11 mouse cellular contexts compared by ENCODE assay signal in genomic region chr6:59016336-59016832, GRCm38 (mm10). TPM values are rescaled to one million over a fixed set of nuclear protein-coding genes. Genes with fewer than 3 reads are reported as not detected.
DNase-seq lines count a peak whose midpoint lies in the region; ATAC-seq and TF ChIP-seq lines count a peak whose summit lies in the region.
"Had no signal": no experiment of that assay in that cellular context is flagged by ENCODE, and none has a peak within 500 bp of the region (broad histone marks: within the 10 kb centered on the region; RNA-seq: fewer than 3 reads in every experiment).

No protein-coding gene starts in this region.

- H3K36me3 ChIP-seq in lung, embryonic 15.5 days = no peaks in the 10 kb centered on the region
- no peaks in the 10 kb centered on the region for H3K36me3 ChIP-seq in forebrain, embryonic 15.5 days
- no peaks in the 10 kb centered on the region for H3K36me3 ChIP-seq in intestine, embryonic 16.5 days (ENCODE audit: control insufficient read depth, insufficient read depth, low read length)
- H3K36me3 ChIP-seq in stomach, embryonic 15.5 days = no peaks in the 10 kb centered on the region
- H3K36me3 ChIP-seq in heart, adult 2 months (ENCODE audit: control insufficient read depth, insufficient read depth, low read length) = no peaks in the 10 kb centered on the region; the same call in 1 of the 2 replicates
- H3K36me3 ChIP-seq: heart, embryonic 12.5 days had no signal

- WGBS in lung, embryonic 15.5 days = 55% methylated on average over 1 of the region's 1 CpGs
- WGBS in lung, adult 2 months = 61% methylated on average over 1 of the region's 1 CpGs
- 76% methylated on average over 1 of the region's 1 CpGs for WGBS in forebrain, embryonic 15.5 days
- WGBS in intestine, embryonic 16.5 days = 71% methylated on average over 1 of the region's 1 CpGs
- WGBS in stomach, embryonic 15.5 days = 58% methylated on average over 1 of the region's 1 CpGs
- WGBS in heart, adult 2 months = 68% methylated on average over 1 of the region's 1 CpGs

- peak; percentile 9; the same call in 1 of the 2 replicates for ATAC-seq in lung, embryonic 15.5 days (ENCODE audit: borderline replicate concordance, extremely low read depth, low FRiP score, low TSS enrichment)
- ATAC-seq in forebrain, embryonic 15.5 days (replicated peaks) = peak; percentile 51
- peak; percentile 19; the same call in 1 of the 2 replicates for ATAC-seq in intestine, embryonic 16.5 days
- peak; percentile 17; the same call in 1 of the 2 replicates for ATAC-seq in stomach, embryonic 15.5 days (ENCODE audit: insufficient read depth, low FRiP score, low read depth)

- no peak for TF ChIP-seq EP300 in heart, adult 2 months (IDR thresholded peaks at IDR 0.05; ENCODE audit: insufficient read depth, low read depth, low read length)

- no peaks in the 10 kb centered on the region for H3K9me3 ChIP-seq in lung, embryonic 15.5 days
- no peaks in the 10 kb centered on the region for H3K9me3 ChIP-seq in forebrain, embryonic 15.5 days
- H3K9me3 ChIP-seq in intestine, embryonic 16.5 days (ENCODE audit: control insufficient read depth, low read length) = no peaks in the 10 kb centered on the region
- H3K9me3 ChIP-seq in stomach, embryonic 15.5 days = no peaks in the 10 kb centered on the region
- H3K9me3 ChIP-seq: heart, embryonic 12.5 days had no signal

- no peak for TF ChIP-seq CTCF in lung, adult 2 months (IDR thresholded peaks at IDR 0.05; ENCODE audit: insufficient read depth, low read length)
- TF ChIP-seq CTCF in heart, adult 2 months (IDR thresholded peaks at IDR 0.05) = no peak

- TF ChIP-seq POLR2A in lung, adult 2 months (IDR thresholded peaks at IDR 0.05; ENCODE audit: borderline replicate concordance, extremely low read depth, low read depth, low read length) = no peak
- TF ChIP-seq POLR2A in heart, adult 2 months (IDR thresholded peaks at IDR 0.05; ENCODE audit: insufficient read depth, low read depth, low read length) = no peak

- no peak overlapping the region for H3K4me2 ChIP-seq in lung, embryonic 15.5 days
- H3K4me2 ChIP-seq in forebrain, embryonic 15.5 days (replicated peaks) = no peak overlapping the region
- no peak overlapping the region for H3K4me2 ChIP-seq in intestine, embryonic 16.5 days (ENCODE audit: low read depth, low read length)
- no peak overlapping the region for H3K4me2 ChIP-seq in stomach, embryonic 15.5 days
- H3K4me2 ChIP-seq: heart, embryonic 12.5 days had no signal

- H3K4me3 ChIP-seq in lung, embryonic 15.5 days = no peak overlapping the region
- H3K4me3 ChIP-seq in lung, adult 2 months (replicated peaks; ENCODE audit: extremely low read depth, low read depth, low read length) = no peak overlapping the region
- no peak overlapping the region for H3K4me3 ChIP-seq in forebrain, embryonic 15.5 days
- H3K4me3 ChIP-seq in intestine, embryonic 16.5 days (ENCODE audit: low read length) = no peak overlapping the region
- no peak overlapping the region for H3K4me3 ChIP-seq in stomach, embryonic 15.5 days (replicated peaks)
- no peak overlapping the region for H3K4me3 ChIP-seq in heart, adult 2 months
- H3K4me3 ChIP-seq: heart, embryonic 12.5 days had no signal

- no peak for DNase-seq in lung, adult 2 months
- DNase-seq in cerebellum, adult 18-20 months = no peak
- DNase-seq in heart, adult 2 months = no peak
- DNase-seq: kidney, adult 11 months; layer of hippocampus, adult 9-11 months; right cerebral cortex, postnatal 25 days had no signal

- H3K27ac ChIP-seq in lung, embryonic 15.5 days = peak overlapping the region; percentile 91
- H3K27ac ChIP-seq in forebrain, embryonic 15.5 days (replicated peaks) = no peak overlapping the region
- no peak overlapping the region for H3K27ac ChIP-seq in intestine, embryonic 16.5 days (ENCODE audit: low read length)
- H3K27ac ChIP-seq in stomach, embryonic 15.5 days = no peak overlapping the region
- H3K27ac ChIP-seq in heart, adult 2 months = no peak overlapping the region

- H3K27me3 ChIP-seq in lung, embryonic 15.5 days = no peaks in the 10 kb centered on the region
- no peaks in the 10 kb centered on the region for H3K27me3 ChIP-seq in forebrain, embryonic 15.5 days
- H3K27me3 ChIP-seq in intestine, embryonic 16.5 days (replicated peaks; ENCODE audit: control insufficient read depth, insufficient read depth, low read length) = no peaks in the 10 kb centered on the region
- no peaks in the 10 kb centered on the region for H3K27me3 ChIP-seq in stomach, embryonic 15.5 days (replicated peaks)
- H3K27me3 ChIP-seq in heart, adult 2 months (ENCODE audit: control insufficient read depth, insufficient read depth, low read length) = no peaks in the 10 kb centered on the region
- H3K27me3 ChIP-seq: heart, embryonic 12.5 days had no signal

- H3K9ac ChIP-seq in lung, embryonic 15.5 days = no peak overlapping the region
- no peak overlapping the region for H3K9ac ChIP-seq in forebrain, embryonic 15.5 days (replicated peaks)
- no peak overlapping the region for H3K9ac ChIP-seq in intestine, embryonic 16.5 days (ENCODE audit: low read depth, low read length)
- H3K9ac ChIP-seq in stomach, embryonic 15.5 days = no peak overlapping the region
- no peak overlapping the region for H3K9ac ChIP-seq in heart, adult 2 months (ENCODE audit: low read depth, low read length)
- H3K9ac ChIP-seq: heart, embryonic 12.5 days had no signal

- intact Hi-C loops in heart, adult 2 months (cut with DNase I) = no loop called here

- H3K4me1 ChIP-seq in lung, embryonic 15.5 days = peaks cover 18% of the 10 kb centered on the region
- peaks cover 12% of the 10 kb centered on the region for H3K4me1 ChIP-seq in lung, adult 2 months (ENCODE audit: control insufficient read depth, insufficient read depth, low read length)
- no peaks in the 10 kb centered on the region for H3K4me1 ChIP-seq in forebrain, embryonic 15.5 days
- H3K4me1 ChIP-seq in intestine, embryonic 16.5 days (ENCODE audit: control insufficient read depth, insufficient read depth, low read length) = 0 out of 2 replicates have a peak, but pooled peaks cover 7% of the 10 kb centered on the region
- H3K4me1 ChIP-seq in stomach, embryonic 15.5 days = no peaks in the 10 kb centered on the region
- H3K4me1 ChIP-seq in heart, adult 2 months (ENCODE audit: control insufficient read depth, insufficient read depth, low read length) = peaks cover 1% of the 10 kb centered on the region; the same call in 1 of the 2 replicates

- H3K79me2 ChIP-seq in heart, adult 2 months (replicated peaks; ENCODE audit: control insufficient read depth, insufficient read depth, low read length) = no peaks in the 10 kb centered on the region

RNA-seq across cellular contexts. Expression of gene Fam13a, which starts 8.0 kb away (rescaled TPM):
- 23.4 and 26.7 TPM in 2 replicates for polyA plus RNA-seq in lung, embryonic 15.5 days (2015; fragmentation: Nextera tagmentation; extraction: Ambion mirVana)
- 7.8 and 8.4 TPM in 2 replicates for polyA plus RNA-seq in lung, adult 2 months (2012; rRNA removed)
- polyA plus RNA-seq in forebrain, embryonic 15.5 days (2015; fragmentation: Nextera tagmentation; extraction: Ambion mirVana) = 8.3 and 9.0 TPM in 2 replicates
- polyA plus RNA-seq in intestine, embryonic 16.5 days (2015; fragmentation: Nextera tagmentation; extraction: Ambion mirVana) = 16.1 and 16.8 TPM in 2 replicates
- polyA plus RNA-seq in stomach, embryonic 15.5 days (2015; fragmentation: Nextera tagmentation; extraction: Ambion mirVana) = 11.1 and 12.3 TPM in 2 replicates
- total RNA-seq in heart, adult 2 months (2021) = 10 to 100 TPM; 16.4 to 26.5 TPM
- 5.1 and 6.6 TPM in 2 replicates for polyA plus RNA-seq in heart, adult 2 months (2012; rRNA removed)
